Mouse (Mus musculus) spleen, adult 2 months (tissue): Measurements from ENCODE around the gene Il10rb.

Source experiments
- CTCF ChIP-seq: fragments of 200-500 bp; IDR thresholded peaks from 2 replicates; pipeline ENCODE4 v1.5.1; 2011; ENCODE audit warnings: mild to moderate bottlenecking, inconsistent platforms; ENCODE audit not compliant: insufficient read depth, insufficient read length, insufficient replicate concordance; ENCODE audit errors: extremely low read depth
- POLR2A ChIP-seq: fragments of 200-500 bp; IDR thresholded peaks from 2 replicates; pipeline ENCODE4 v1.6.1; 2011; ENCODE audit warnings: low read depth, low read length, inconsistent platforms

DNA sequence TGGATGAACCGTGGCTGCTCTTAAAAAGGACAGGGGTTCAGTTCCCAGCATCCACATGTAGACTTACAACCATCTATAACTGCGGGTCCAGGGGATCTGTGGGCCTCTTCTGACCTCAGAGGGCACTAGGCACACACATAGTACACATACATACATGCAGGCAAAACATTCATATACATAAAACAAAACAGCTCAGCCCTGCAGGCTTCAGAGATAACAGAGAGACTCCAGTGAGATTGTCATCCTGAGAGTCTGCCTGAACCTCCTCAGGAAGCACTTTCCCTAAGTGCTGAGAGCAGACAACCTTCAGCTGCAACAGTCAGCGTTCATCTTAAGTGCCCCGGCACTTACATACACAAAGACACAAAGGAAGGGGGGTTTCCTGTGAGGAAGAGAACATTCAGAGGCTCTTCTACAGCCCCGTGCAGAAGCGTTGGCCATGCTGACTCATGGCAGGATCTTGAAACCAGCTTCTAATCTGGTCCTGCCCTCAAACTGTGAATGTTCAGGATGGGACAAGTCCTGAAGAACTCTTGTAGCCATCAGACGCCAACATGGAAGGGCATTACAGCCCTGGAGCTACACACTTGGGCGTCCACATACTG is 27.5 kb downstream of the Il10rb start:
- no peak for TF ChIP-seq CTCF
- TF ChIP-seq POLR2A: no peak
